Mouse (Mus musculus) cerebral cortex, adult 2 months (tissue): ENCODE data around the gene Glis3.

ENCODE experiments used
- WGBS: fragments of 180-500 bp; shearing (Covaris S2); methylation state at CpG from one replicate; pipeline ENCODE4 v1.1.7; 2018; 5-methylcytosine and 5-hydroxymethylcytosine counted together

Glis3 gene

GRCm38 (mm10) chr19:28591736-28592477 lies 88.0 kb downstream of the Glis3 start:
- 82% methylated on average over 7 of the region's 7 CpGs for WGBS

- WGBS = 37% methylated on average over 8 of the region's 8 CpGs
Measured at GRCm38 (mm10) chr19:28580499-28580898, 99.4 kb downstream of the Glis3 start.

GRCm38 (mm10) chr19:28579724-28580375 lies 100.0 kb downstream of the Glis3 start:
- WGBS = 47% methylated on average over 14 of the region's 14 CpGs

- 67% methylated on average over 12 of the region's 12 CpGs for WGBS
Measured at GRCm38 (mm10) chr19:28577023-28577422, 102.9 kb downstream of the Glis3 start.

- WGBS = 81% methylated on average over 6 of the region's 6 CpGs
Measured at GRCm38 (mm10) chr19:28576619-28577018, 103.3 kb downstream of the Glis3 start.

- WGBS = 73% methylated on average over 3 of the region's 3 CpGs
Measured at GRCm38 (mm10) chr19:28573641-28574040, 106.2 kb downstream of the Glis3 start.

- 81% methylated on average over 3 of the region's 3 CpGs for WGBS
Measured at GRCm38 (mm10) chr19:28569856-28570255, 110.0 kb downstream of the Glis3 start.

- 68% methylated on average over 1 of the region's 1 CpGs for WGBS
Measured at GRCm38 (mm10) chr19:28567100-28567499, 112.8 kb downstream of the Glis3 start.

- 57% methylated on average over 2 of the region's 2 CpGs for WGBS
Measured at GRCm38 (mm10) chr19:28566554-28566953, 113.3 kb downstream of the Glis3 start.

GRCm38 (mm10) chr19:28560801-28561696 lies 118.8 kb downstream of the Glis3 start:
- 51% methylated on average over 8 of the region's 8 CpGs for WGBS

- WGBS = 86% methylated on average over 7 of the region's 7 CpGs
Measured at GRCm38 (mm10) chr19:28559836-28560235, 120.0 kb downstream of the Glis3 start.

GRCm38 (mm10) chr19:28559400-28559799 lies 120.5 kb downstream of the Glis3 start:
- 92% methylated on average over 10 of the region's 10 CpGs for WGBS

- WGBS = 86% methylated on average over 8 of the region's 8 CpGs
Measured at GRCm38 (mm10) chr19:28558661-28559060, 121.2 kb downstream of the Glis3 start.

GRCm38 (mm10) chr19:28557559-28558328 lies 122.1 kb downstream of the Glis3 start:
- WGBS = 67% methylated on average over 5 of the region's 5 CpGs

GRCm38 (mm10) chr19:28555181-28555929 lies 124.5 kb downstream of the Glis3 start:
- 91% methylated on average over 6 of the region's 6 CpGs for WGBS

- 62% methylated on average over 8 of the region's 8 CpGs for WGBS
Measured at GRCm38 (mm10) chr19:28550611-28551010, 129.3 kb downstream of the Glis3 start.

- 95% methylated on average over 3 of the region's 3 CpGs for WGBS
Measured at GRCm38 (mm10) chr19:28546933-28547332, 132.9 kb downstream of the Glis3 start.

- 78% methylated on average over 1 of the region's 1 CpGs for WGBS
Measured at GRCm38 (mm10) chr19:28545493-28545892, 134.4 kb downstream of the Glis3 start.

- WGBS = 75% methylated on average over 9 of the region's 9 CpGs
Measured at GRCm38 (mm10) chr19:28538813-28539212, 141.1 kb downstream of the Glis3 start.

GRCm38 (mm10) chr19:28534964-28535363 lies 144.9 kb downstream of the Glis3 start:
- WGBS = 83% methylated on average over 12 of the region's 12 CpGs

- 85% methylated on average over 3 of the region's 3 CpGs for WGBS
Measured at GRCm38 (mm10) chr19:28533576-28533975, 146.3 kb downstream of the Glis3 start.
